Mouse (Mus musculus): ENCODE data around the gene A530084C06Rik.
A peak's percentile ranks its signal among the peaks of the same experiment; 100 is the strongest.

The A530084C06Rik gene

DNA sequence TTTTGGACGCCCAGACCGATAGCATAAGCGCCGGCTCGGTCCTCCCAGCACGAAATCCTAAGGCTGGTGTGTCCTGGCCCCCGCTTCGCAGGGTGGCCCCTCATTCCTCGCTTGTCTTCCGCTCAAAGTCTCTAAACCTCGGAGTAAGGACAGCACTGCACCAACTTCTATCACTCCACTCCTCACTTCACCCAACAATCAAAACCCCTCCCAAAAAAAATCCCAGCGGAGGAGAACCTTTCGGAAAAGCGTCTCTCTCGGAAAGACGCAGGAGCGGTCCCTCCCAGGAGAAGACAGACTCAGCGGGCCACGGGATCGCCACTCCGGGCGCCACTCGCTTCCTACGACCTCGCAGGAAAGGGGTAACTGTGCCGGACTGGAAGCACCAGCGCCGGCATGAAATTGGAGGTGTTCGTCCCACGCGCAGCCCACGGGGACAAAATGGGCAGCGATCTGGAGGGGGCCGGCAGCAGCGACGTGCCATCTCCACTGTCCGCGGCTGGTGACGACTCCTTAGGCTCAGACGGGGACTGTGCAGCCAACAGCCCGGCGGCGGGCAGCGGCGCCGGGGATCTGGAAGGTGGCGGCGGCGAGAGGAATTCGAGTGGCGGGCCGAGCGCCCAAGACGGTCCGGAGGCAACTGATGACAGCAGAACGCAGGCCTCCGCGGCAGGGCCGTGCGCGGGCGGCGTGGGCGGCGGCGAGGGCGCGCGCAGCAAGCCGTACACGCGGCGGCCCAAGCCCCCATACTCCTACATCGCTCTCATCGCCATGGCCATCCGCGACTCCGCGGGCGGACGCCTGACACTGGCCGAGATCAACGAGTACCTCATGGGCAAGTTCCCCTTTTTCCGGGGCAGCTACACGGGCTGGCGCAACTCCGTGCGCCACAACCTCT, at the start of gene A530084C06Rik:
A530084C06Rik (minus strand) TSS at position 813 of the 898 bp plus-strand sequence.
- DNase-seq, result peak; percentile 8

- no peak for DNase-seq
Observed at GRCm38 (mm10) chr13:31603964-31604363, 44.8 kb upstream of the A530084C06Rik start.

DNA sequence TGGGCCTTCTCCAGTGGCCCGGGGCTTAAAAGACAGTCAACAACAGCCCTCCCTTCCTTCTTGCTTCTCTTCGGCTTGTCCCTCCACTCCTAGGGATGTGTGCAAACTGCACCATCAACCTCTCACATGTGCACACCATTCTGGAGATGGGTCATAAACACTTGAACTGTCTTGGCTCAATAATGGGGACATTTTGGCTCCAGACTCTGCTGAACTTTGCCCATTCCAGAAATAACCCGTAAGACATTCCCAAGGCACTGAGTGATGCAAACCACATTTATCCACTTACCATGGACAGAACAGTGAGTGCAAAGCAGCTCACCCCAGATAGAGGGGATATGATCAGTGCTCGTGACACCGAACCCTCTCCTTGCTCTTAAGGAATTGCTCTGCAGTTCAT, 40.4 kb upstream of the A530084C06Rik start:
- no peak for DNase-seq

DNA sequence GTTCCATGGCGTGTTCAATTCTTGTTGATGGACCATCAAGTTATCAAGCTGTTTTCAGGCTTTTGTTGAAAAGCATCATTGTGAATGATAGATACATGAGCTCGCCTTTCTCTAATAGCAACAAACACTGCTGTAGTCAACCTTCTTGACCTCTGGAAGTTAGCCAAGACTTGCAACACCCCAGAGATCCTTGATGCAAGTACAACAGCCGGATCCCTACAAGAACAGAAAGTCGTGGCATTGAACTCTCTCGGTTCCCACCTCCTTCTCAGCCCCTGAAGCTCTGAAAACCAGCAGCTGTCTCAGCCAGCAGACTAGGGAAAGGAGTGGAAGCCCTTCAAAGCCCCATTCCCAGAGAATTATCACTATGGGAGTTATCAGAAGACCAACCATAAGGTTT, 28.2 kb upstream of the A530084C06Rik start:
- DNase-seq, result no peak

DNA sequence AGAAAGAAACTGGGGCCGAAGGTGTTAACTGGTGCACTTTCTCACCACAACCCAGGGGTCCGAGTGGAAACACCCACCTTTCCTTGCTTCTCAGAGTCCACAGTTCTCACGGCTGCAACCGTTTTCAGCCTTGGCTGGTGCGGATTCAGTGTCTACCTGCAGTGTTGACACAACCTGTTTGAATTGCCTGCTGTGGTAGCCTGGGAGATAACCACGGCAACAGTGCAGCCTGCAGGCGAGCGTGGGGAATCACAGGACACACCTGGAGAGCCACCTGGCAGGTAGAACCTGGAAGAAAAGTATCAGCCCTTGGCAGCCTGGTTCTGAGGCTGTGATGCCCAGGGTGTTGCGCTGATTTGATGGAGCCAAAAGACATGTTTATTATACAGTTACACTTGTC, 20.7 kb upstream of the A530084C06Rik start:
- DNase-seq, result peak; percentile 3

DNA sequence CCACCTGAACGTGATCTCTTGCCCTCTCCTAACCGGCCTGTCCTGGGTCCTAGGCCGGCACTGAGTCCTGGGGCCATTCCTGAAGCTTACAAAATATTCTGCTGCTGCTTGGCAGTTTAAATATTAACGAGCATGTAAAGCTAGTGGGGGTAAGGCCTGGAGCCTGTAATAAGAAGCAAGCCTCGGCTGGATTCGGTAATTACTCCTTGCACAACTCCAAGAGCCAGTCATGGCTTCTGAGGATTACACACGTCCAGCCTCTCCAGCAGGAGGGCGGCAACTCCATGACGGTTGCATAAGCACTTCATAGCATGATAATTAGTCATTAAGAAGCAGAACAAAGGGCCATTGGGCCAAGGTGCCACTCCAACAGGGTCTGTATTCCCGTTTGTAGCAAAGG, 19.3 kb upstream of the A530084C06Rik start:
- DNase-seq, result no peak

DNA sequence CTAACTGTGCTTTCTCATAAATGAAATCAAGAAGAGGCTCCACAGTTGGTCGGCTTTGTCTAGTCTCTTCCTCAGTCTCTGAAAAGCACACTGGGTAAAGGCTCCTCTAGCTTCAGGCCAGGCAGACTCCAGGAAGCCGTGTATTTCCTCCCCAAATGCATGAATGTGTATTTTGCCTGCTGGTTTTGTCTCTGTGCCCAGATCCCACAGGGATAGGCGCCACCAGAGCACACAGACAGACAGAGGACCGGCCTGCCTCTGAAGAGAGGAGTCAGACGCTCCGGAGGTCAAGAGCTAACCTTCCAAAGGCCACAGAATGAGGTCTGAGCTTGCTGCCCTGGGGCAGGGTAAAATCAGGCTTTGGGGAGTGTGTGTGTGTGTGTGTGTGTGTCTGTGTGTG, 18.4 kb upstream of the A530084C06Rik start:
- DNase-seq, result no peak

DNA sequence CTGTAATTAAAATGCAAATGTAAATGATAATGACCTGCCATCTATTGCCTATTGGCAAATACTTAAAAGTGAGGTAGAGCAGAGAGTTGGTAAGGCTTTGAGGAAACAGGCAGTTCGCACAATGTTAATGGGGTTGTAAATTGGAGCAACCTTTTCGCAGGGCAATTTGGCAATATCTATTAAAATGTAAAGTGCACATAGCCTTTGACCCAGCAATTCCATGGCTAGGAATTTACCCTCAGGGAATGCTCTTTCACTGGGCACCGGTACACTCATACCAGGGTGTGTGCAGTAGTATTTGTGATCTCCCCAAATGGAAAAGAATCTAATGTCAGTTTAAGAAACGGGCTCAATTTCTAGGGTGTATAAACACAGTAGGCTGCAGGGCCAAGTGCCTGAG, 17.6 kb upstream of the A530084C06Rik start:
- no peak for DNase-seq

DNA sequence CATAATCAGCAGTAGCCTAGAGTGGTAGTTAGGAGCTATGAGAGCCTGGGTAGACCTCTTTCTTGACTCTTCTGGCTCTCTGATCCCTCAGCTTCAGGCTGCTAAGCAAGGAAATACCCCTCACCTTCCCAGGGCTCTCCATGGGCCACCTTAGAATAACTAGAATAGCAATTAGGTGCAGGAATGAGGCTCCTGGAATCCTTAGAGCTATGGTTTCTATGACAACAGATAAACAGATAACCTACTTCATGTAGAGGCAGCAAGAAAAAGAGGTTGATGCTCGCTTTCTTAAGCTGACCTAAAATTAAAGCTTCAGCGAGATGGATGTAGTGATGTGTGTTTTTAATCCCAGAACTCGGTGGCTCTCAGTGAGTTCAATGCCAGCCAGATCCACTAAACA, 15.5 kb upstream of the A530084C06Rik start:
- no peak for DNase-seq

- no peak for DNase-seq
Observed at GRCm38 (mm10) chr13:31572806-31573508, 13.8 kb upstream of the A530084C06Rik start.

GRCm38 (mm10) chr13:31567617-31568294, 8.6 kb upstream of the A530084C06Rik start:
- no peak for DNase-seq

- DNase-seq, result no peak
Observed at GRCm38 (mm10) chr13:31567099-31567498, 8.0 kb upstream of the A530084C06Rik start.

- no peak for DNase-seq
Observed at GRCm38 (mm10) chr13:31564394-31564793, 5.3 kb upstream of the A530084C06Rik start.

DNA sequence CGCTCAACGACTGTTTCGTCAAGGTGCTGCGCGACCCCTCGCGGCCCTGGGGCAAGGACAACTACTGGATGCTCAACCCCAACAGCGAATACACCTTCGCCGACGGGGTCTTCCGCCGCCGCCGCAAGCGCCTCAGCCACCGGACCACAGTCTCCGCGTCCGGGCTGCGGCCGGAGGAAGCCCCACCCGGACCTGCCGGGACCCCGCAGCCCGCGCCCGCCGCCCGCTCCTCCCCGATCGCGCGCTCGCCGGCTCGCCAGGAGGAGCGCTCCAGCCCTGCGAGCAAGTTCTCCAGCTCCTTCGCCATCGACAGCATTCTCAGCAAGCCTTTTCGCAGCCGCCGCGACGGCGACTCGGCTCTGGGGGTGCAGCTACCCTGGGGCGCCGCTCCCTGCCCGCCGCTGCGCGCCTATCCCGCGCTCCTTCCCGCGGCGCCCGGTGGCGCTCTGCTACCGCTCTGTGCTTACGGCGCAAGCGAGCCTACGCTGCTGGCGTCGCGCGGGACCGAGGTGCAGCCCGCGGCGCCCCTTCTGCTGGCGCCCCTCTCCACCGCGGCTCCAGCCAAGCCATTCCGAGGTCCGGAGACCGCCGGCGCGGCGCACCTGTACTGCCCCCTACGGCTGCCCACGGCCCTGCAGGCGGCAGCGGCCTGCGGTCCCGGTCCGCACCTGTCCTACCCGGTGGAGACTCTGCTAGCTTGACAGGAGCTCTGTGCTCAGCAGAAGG, 449 bp upstream of the A530084C06Rik start:
- peak; percentile 41 for DNase-seq

DNA sequence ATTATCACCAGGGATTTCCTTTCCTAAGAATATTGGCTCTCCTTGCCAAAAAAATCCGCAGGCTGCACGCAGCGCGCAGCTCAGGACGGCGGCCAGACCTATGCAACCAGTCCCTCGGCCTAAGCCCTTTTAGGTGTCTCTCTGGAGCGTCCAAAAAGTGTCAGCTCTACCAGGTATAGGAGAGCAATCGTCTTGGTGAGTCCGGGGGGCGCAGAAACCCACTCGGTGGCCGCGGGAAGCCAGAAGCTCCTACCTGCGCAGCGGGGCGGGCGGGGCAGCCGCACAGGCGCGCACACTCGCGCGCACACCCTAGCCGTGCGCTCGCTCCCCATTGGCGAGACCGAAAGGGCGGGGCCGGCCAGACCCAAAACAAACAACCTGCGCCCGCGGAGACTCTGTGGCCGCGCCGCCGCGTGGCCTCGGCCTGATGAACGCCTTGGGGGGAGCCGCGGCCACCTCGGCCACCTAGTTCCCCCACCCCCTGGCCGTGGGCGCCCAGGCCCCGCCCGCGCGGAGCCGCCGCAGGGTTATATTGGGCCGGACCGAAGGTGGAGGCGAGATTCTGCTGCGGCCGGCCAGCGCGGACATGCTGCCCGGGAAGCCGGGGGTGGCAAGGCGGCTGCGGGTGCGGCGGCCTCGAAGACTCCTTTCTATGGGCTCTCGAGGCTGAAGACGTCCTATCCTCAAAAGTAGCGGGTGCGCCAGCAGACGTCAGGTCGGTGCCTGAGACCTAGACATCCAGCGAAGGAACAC, 1.2 kb downstream of the A530084C06Rik start:
- peak; percentile 5 for DNase-seq

- no peak for DNase-seq
Observed at GRCm38 (mm10) chr13:31556964-31557767, 2.0 kb downstream of the A530084C06Rik start.

DNA sequence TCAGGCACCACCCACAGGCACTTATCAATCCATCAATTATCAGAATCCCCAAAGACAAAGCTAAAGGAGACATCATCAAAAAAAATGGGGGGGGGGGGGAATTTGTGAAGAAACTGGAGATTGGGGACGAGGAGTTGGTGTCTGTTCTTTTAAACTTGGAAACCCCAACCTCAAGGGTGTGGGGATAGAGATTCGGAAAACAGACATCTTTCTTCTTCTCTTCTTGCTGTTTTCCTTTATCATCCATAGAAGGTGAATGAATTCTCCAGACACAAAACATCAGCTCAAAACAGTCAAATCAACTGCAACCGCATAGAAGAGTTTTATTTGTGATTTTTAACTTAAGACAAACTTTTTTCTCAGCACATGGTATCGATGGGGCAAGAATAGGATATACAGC, 3.3 kb downstream of the A530084C06Rik start, which contains the start of gene Foxq1:
Foxq1 (plus strand) TSS at position 301 of the 400 bp plus-strand sequence.
- no peak for DNase-seq

- DNase-seq, result no peak
Observed at GRCm38 (mm10) chr13:31547610-31548009, 11.5 kb downstream of the A530084C06Rik start.

GRCm38 (mm10) chr13:31547204-31547603, 11.9 kb downstream of the A530084C06Rik start:
- no peak for DNase-seq

DNA sequence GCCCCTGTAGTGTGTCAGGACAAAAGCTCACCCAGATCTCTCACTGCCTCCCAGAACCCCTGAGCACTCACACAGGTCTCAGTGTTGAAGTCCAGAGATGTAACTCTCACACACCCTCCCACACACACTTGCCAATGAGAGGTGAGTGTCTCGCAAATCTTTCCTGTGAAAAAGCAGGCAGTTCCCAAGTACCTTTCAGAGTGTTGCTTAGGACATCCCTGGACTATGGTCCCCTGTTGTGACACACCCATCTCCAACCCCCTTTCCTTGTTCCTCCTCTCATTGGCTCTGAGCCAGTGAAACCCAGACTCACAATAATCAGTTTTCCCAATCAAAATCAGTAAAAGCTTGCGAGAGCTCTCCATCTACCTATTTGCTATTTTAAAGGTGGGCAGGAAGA, 12.3 kb downstream of the A530084C06Rik start:
- no peak for DNase-seq

- DNase-seq, result no peak
Observed at GRCm38 (mm10) chr13:31543021-31543420, 16.1 kb downstream of the A530084C06Rik start.

Data from thymus, postnatal 25 days (tissue).